Mouse (Mus musculus) spleen, adult 12 weeks (tissue): Measurements from ENCODE around the gene Lcn4.

Source experiments
- DNase-seq: peaks from one replicate; pipeline ENCODE4 v3.0.0; 2022; ENCODE audit warnings: low spot score

Lcn4 gene

DNA sequence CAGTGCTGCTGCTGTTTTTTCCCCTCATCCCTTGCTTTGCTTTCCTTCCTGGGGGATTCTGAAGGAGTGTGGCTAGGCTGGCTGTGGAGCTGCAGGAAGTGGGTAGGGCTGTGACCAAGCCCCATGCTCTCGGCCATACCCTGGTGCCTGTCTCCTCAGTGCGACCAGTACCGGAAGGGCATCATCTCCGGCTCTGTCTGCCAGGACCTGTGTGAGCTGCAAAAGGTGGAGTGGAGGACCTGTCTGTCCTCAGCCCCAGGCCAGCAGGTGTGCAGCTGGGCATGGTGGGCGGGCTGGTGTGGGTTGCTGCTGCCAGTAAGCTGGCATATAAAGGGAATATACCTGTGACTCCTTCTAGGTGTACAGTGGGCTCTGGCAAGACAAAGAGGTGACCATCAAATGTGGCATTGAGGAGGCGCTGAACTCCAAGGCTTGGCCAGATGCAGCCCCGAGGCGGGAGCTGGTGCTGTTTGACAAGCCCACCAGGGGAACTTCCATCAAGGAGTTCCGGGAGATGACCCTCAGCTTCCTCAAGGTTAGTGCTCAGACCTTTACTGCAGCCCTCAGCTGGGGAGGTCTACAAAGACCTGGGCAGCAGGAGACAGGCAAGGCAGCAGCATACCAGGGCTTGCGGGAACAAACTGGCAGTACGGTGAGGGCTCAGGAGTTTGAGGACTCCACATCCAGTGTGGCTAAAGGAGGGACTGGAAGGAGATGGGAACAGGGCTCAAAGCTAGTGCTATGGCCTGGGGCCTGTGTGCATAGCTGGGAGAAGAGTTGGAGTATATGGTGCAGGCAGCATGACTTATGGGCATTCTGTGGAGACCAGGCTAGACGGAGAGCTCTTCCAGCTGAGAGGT lies 36.2 kb downstream of the Lcn4 start:
- DNase-seq = no peak

DNA sequence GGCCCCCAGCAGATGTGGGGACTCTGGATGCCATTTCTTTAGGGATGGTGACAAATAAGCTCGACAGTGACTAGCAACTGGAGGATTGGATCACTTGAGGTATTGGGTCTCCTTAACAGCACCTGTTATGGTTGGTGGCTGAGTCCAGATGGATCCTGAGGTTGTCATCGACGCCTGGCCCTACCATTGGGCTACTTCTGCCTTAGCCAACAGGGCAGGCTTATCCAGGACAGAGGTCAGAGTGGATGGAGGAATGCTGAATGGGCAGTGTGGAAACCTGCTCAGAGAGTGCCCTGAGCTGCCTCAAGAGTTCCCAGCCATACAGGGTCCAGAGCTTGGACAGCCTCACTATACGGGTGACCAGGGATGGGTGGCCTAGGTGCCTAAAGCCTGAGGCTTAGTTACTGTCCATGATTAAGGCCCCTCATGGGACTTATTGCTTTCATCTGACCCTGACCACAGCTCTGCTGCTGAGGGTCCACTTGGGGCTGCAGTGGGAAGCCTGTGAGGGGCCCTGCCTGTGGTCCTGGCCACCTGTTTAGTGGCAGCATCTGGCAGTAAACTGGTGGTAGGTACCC lies 37.0 kb downstream of the Lcn4 start:
- no peak for DNase-seq

DNA sequence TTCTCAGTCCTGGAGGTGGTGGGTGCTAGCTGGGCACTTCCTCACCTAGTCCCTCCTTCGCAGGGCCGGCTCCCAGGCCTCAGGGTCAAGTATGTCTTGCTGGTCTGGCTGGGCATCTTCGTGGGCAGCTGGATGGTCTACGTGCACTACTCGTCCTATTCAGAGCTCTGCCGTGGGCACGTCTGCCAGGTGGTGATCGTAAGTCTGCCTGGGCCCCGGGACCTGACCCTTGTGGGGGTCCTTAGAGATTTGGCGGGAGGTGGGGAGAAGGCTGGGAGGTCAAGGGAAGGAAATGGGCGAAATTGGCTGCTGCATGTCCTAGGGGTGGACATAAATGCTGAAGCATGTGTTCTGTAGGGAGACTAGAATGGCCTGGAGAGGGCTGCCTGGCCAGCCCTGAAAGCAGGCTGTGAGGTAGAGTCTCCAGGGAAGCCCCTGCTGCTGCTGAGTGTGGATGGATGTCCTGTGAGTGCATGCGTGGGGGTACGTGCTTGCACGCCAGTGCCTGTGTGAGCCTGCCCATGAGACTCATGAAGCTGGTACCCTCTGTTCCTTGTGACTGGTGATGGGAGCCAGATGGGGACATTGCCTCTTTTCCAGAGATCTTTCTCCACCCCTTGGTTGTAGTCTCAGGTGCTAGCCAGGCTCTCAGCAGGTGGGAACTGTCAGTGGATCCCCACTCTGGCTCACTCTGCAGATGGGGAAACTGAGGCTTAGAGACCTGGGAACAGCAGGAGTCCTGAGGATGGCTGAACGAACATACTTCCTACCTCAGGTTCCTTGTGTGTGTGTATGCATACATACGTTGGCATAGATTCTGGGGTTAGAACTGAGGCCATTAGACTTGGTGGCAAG lies 38.3 kb downstream of the Lcn4 start:
- no peak for DNase-seq

DNA sequence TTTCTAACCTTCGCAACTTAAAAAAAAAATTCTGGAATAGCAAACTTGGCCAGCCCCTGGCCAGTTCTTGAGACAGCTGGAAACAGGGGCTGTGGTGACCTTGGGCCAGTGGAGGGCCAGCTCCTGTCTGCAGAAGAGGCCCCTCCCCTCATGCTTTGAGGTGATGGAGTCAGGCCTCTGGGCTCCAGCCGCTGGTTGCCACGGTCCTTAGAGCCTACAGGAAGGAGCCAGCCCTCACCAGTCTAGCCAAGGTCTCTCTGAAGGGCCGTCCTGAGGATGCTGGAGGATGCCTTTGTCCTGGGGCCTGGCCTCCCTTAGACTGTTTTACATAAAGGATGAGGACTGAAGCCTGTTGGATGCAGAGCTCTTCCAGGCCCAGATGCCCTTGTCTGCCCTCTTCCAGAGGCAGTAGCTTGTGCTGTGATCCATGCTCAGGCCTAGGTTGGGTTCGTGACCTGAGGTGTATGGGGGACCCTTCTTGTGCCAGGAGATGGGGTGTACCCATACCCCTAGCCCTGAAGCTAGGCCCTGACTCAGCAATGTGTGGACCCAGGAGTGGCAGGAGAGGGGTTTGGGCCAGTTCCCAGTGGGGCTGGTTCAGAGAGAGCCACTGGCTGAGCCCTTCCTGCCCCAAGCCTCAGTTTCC lies 42.2 kb downstream of the Lcn4 start:
- DNase-seq = no peak

DNA sequence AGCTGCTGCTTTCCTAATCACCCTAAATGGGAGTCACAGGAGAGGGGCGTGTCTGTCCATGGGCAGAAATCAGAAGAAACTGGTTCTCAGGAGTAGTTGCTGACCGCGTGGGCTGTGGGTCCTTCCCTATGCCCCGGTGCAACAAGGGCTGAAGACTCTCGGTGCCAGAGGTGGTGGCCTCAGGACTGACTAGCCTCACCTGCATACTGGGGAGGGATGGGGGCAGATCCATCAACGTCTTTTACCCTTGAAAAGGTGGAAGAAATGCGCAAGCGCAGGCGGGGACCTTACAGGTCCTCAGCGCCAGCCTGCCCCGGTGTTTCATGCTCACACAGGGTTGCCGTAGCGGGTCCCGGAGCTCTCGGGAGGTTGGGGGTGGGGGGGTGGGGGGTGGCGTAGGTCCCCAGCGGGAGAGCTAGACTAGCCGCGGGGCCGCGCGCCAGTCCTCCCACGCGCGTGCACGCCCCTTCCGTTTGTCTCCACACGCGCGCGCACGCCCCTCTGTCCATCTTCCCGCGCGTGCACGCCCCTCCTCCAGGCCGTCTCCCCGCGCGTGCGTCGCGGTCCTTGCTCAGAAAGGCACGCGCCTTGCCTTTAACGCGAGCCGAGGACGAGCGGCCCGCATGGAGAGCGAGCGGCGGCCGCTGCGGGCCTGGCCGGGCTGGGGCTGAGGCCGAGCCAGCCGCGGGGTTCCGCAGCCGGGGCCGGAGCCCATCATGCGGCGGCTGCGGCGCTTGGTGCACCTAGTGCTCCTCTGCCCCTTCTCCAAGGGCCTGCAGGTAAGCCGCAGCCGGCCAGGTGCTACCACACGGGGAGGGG lies 43.0 kb downstream of the Lcn4 start, which contains the start of gene Fam69b:
Fam69b (plus strand) TSS at position 537 of the 819 bp plus-strand sequence.
- DNase-seq = no peak

DNA sequence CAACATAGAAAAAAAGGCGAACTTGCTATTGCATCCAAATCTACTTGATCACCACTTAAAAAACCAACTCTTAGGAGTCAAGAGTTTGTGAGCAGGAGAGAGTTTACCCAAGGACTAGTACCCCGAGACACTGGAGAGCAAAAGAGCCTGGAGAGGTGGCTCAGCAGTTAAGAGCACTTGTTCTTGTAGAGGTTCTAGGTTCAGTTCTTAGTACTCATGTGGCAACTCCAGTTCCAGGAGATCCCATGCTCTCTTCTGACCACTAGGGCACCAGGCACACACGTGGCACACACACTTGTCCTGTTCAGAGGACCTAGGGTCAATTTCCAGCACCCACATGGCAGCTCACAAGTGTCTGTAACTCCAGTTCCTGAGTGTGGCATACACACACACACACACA lies 45.0 kb downstream of the Lcn4 start:
- DNase-seq = no peak

DNA sequence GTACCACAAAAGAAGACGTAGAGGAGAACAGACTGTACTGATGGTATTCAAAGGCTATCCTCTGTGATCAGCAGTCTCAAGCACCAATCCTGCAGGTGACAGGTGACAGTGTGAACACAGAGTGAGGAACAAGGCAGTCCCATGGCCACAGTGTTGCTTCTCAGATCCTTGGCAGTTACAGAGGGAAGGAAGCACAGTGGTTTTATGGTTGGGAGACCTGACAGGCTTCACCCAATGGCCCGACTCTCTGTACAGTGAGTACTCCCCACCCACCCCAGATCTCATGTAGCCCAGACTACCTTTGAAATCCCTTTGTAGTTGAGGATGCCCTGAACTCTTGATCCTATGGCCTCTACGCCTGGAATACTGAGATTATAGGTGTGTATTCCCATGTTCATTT lies 45.7 kb downstream of the Lcn4 start:
- DNase-seq = no peak

DNA sequence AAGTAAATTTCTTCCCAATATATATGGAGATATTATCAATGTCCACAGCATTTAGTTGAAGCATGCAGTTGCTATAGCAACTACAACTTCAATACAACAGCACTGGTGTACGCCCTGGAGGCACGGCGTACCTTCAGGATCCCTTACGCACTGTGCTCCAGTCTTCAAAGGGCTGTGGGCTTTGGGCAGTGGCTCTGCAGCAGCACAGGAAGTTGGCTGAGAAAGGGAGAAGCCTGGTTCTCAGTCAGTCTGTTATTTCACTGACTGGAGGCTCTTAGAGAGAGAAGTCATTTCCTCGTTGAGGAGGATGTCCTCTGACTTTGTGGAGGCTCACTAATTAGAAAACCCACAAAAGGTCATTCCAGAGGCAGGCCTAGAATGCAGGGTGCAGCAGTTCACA lies 48.1 kb downstream of the Lcn4 start:
- DNase-seq = no peak

DNA sequence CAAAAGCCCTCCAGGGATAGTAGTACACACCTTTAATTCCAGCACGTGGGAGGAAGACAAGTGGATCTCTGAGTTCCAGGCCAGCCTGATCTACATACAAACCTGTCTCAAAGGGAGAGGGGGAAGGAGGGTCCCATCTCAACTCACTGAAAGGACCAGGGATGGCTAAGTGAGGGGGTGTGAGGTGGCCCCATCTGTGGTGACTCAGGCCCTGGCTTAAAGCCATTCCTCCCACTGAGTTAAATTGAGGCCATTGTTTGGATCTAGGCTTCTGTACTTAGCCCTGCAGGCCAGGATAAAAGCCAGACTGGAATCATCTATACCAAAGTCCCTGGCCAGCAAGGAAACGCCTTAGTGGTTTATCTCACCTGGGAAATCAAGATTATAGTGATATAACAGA lies 49.8 kb downstream of the Lcn4 start:
- DNase-seq = no peak

DNA sequence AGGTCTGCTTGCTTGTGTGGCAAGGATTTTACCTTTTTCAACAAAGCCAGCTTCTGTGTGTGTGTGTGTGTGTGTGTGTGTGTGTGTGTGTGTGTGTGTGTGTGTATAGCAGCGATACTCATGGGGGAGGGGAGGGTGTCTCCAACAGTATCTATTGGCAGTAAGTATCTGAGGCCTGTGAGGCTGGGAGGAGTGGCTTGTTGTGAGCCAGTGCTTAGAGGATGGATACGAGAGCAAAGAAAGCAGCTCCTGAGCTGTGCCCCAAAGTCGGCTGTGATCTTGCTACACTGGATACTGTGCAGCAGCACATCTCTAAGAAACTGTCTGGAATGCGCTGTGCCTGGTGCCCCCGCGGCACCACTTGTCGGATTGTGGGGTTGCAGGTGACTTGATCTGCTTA lies 53.2 kb downstream of the Lcn4 start:
- DNase-seq = no peak
